Mouse (Mus musculus): ENCODE results near the gene Slc36a3.

Slc36a3 gene

GRCm38 (mm10) chr11:55151608-55152007 is at the start of gene Slc36a3:
Slc36a3 (minus strand) TSS chr11:55151708.
- DNase-seq = no peak

GRCm38 (mm10) chr11:55197740-55198510 is 46.4 kb upstream of the Slc36a3 start:
- DNase-seq = no peak

- no peak for DNase-seq
Measured at GRCm38 (mm10) chr11:55197086-55197485, 45.6 kb upstream of the Slc36a3 start.

- no peak for DNase-seq
Measured at GRCm38 (mm10) chr11:55190216-55190615, 38.7 kb upstream of the Slc36a3 start.

- no peak for DNase-seq
Measured at GRCm38 (mm10) chr11:55187777-55188176, 36.3 kb upstream of the Slc36a3 start.

GRCm38 (mm10) chr11:55187292-55187691 is 35.8 kb upstream of the Slc36a3 start:
- DNase-seq = peak; percentile 91

GRCm38 (mm10) chr11:55184733-55185291 is 33.3 kb upstream of the Slc36a3 start, which contains the start of gene Slc36a2:
Slc36a2 (minus strand) TSS chr11:55185077.
- DNase-seq = no peak

- DNase-seq = no peak
Measured at GRCm38 (mm10) chr11:55184246-55184645, 32.7 kb upstream of the Slc36a3 start.

- no peak for DNase-seq
Measured at GRCm38 (mm10) chr11:55183124-55183523, 31.6 kb upstream of the Slc36a3 start.

- no peak for DNase-seq
Measured at GRCm38 (mm10) chr11:55179856-55180255, 28.3 kb upstream of the Slc36a3 start.

GRCm38 (mm10) chr11:55178830-55179229 is 27.3 kb upstream of the Slc36a3 start:
- DNase-seq = no peak

GRCm38 (mm10) chr11:55170501-55170900 is 19.0 kb upstream of the Slc36a3 start:
- no peak for DNase-seq

- no peak for DNase-seq
Measured at GRCm38 (mm10) chr11:55168914-55169313, 17.4 kb upstream of the Slc36a3 start.

GRCm38 (mm10) chr11:55168504-55168903 is 17.0 kb upstream of the Slc36a3 start:
- DNase-seq = no peak

- no peak for DNase-seq
Measured at GRCm38 (mm10) chr11:55165748-55166147, 14.2 kb upstream of the Slc36a3 start.

GRCm38 (mm10) chr11:55164723-55165122 is 13.2 kb upstream of the Slc36a3 start:
- DNase-seq = no peak

GRCm38 (mm10) chr11:55162670-55163069 is 11.2 kb upstream of the Slc36a3 start:
- no peak for DNase-seq

- peak; percentile 94 for DNase-seq
Measured at GRCm38 (mm10) chr11:55158785-55159359, 7.4 kb upstream of the Slc36a3 start.

- peak; percentile 96 for DNase-seq
Measured at GRCm38 (mm10) chr11:55155070-55155421, 3.5 kb upstream of the Slc36a3 start.

- no peak for DNase-seq
Measured at GRCm38 (mm10) chr11:55154398-55155069, 3.0 kb upstream of the Slc36a3 start.

- peak; percentile 79 for DNase-seq
Measured at GRCm38 (mm10) chr11:55148461-55148860, 3.0 kb downstream of the Slc36a3 start.

GRCm38 (mm10) chr11:55147423-55147822 is 4.1 kb downstream of the Slc36a3 start:
- DNase-seq = no peak

GRCm38 (mm10) chr11:55146855-55147254 is 4.7 kb downstream of the Slc36a3 start:
- DNase-seq = peak; percentile 61

- peak; percentile 64 for DNase-seq
Measured at GRCm38 (mm10) chr11:55144011-55144410, 7.5 kb downstream of the Slc36a3 start.
